Mouse (Mus musculus) frontal cortex, postnatal 36 days (tissue): ENCODE results near the gene Msantd3.

Source experiments
- DNase-seq, 2 experiments: peaks; one replicate each; pipeline ENCODE4 v3.0.0; 2022; ENCODE audit warnings: low spot score in 2 of 2

The Msantd3 gene

GRCm38 (mm10) chr4:48555729-48556128 is 16.0 kb downstream of the Msantd3 start:
- DNase-seq, result peak in 1 of 2 experiments; percentile 64

DNA sequence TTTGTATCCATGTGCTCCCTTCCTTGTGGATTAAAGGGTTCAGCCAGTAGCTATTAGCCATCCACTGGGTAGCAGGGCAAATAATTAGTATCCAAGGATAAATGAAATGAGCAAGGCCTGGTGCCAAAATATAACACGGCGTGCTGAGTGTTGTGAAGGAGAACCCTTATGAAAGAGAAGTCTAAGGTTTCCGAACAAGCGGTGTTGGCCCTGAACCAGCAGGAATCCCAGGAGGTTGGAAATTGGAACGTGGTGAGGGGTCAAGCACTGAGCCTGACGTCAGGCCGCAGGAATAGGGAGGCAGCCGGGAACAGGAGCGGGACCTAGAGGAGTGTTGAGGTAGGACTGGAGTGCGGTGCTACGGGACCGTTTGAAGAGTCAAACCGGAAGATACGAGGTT is 19.9 kb downstream of the Msantd3 start:
- no peak for DNase-seq

GRCm38 (mm10) chr4:48561824-48562223 is 22.1 kb downstream of the Msantd3 start:
- no peak for DNase-seq

DNA sequence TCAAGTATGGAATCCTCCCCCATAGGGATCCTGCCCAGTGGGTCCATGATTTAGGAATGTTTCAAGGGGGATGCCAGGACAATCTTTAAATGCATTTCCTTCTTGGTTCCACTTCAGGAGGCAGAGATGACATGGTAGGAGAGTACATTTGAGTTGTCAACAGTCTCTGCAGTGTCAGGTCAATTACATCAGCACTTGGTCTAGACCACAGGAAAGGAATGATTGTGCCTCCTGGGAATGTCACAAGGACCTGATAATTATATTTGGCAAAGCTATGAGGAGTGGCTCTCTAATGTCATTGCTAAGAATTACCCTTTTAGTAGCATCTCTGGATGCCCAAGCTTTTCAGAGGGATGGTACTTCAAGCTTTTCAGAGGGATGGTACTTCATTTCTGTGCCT is 25.2 kb downstream of the Msantd3 start:
- no peak for DNase-seq

- no peak for DNase-seq
Measured at GRCm38 (mm10) chr4:48576361-48576760, 36.6 kb downstream of the Msantd3 start.

- DNase-seq, result no peak
Measured at GRCm38 (mm10) chr4:48577831-48578230, 38.1 kb downstream of the Msantd3 start.

- no peak for DNase-seq
Measured at GRCm38 (mm10) chr4:48578399-48578798, 38.7 kb downstream of the Msantd3 start.

DNA sequence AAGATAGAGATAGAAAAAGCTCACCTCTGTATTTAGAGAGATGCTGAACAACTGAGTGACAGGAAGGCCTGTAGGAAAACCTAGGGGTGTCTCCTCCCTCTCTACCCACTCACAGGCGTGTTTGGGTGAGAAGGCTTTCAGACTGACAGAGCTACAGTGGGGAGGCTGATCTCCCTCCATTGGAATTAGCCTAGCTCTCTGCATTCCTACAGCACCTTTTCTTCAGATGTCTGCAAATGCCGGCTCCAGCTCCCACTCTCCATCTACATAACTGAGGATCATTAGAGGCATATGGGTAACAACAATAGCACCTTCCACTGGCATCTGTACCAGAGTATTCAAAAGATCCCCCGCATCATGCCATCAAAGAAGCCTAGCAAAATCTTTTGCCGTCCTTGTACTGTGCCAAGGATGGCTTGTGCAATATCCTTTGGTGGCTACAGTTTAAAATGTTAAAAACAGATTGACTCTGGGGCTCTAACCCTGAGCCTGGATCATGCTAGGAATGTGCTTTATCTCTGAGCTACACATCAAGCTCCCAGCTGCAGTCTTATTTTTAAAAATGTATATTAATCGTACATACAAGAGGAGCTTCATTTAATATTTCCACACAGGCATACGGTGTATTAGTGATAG is 39.9 kb downstream of the Msantd3 start:
- no peak for DNase-seq

DNA sequence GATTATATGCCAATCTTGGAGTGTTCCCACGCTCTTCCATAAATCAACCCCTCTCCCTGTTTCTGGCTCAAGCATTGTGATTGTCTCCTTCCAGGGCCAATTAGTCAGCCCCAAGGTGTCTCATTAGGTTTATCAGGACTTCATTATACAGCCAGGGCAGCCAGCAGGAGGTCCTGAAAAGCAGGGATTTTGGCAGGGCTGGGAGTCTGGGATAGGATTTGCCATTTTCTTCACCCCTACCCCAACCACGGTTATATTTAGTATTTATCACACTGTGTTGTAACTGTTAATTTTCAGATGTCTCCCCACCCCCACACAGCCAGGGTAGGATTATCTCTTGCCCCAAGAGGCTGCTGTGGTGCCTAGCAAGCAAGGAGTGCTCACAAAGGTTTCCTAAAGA is 41.5 kb downstream of the Msantd3 start:
- no peak for DNase-seq

DNA sequence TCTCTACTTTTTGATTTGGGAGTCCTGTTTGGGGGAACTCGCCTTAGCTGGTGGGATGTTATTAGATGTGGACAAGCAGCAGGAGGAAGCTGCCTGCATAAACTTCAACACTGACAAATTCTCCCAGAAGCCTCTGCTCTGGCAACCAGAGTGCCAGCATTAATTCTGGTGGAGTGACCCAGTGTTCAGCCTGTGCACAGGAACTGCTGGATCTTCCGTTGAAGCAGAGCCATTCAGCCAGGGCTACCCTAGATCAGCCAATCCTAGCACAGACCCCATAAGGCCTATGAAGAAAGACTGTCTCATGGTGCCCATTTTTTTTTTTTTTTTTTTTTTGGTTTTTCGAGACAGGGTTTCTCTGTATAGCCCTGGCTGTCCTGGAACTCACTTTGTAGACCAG is 42.3 kb downstream of the Msantd3 start:
- DNase-seq, result no peak

DNA sequence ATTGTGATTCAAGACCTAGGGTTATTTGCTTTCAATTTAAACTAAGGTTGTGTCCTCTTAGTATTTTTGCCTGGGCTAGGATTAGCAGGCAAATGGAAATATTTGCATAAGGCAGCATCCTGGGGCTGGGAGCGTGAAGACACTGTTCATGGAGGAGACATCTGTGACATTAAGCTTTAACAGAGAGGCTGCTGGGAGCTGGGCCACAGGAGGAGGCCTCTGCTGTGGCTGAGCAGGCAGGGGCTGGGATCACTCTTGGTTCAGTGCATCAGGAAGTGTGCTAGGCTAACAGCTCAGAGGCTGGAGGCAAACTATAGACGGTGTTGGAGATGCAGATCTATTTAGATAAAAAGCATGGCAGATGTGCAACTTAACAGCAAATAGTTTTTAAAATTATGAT is 43.2 kb downstream of the Msantd3 start:
- no peak for DNase-seq

GRCm38 (mm10) chr4:48584421-48585240 is 44.9 kb downstream of the Msantd3 start, which contains the start of gene Tmeff1:
Gene Tmeff1, plus strand, starts transcription at chr4:48585174.
- peak; percentile 31 to 39 for DNase-seq

GRCm38 (mm10) chr4:48585241-48586098 is 45.7 kb downstream of the Msantd3 start:
- peak in 1 of 2 experiments; percentile 22 for DNase-seq

DNA sequence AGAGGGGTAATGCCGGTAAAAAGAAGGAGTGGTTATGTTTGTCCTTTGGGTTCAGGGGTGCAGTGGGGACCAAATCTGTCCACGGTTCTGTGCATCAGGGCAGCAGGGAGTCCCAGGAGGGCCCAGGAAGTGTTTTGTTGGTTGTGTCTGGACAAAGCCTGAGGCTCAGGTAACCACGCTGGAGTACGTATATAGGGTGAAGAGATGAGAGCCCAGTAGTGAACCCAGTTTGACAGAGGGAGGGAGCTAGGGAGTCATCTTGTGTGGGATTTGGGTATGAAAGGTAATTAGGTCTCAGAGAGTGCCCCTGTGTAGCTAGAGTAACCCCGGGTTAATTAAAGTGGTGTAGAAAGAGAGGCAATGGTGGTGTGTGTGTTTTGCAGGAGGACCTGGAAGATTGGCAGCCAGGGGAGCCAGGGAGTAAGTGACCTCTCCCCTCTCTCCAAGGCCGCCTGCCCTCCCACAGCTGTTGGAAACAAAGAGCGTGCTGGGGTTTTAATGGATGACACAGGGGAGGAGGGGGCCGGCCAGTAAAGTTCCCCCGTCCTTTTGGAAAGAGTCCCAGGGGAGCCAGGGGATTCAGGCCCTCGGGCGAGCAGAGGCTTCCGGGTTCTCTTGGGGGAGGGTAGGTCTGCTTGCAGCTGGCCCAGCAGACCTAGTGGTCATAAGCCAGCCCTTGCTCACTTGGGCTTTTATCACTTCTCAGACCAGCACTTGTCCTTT is 46.5 kb downstream of the Msantd3 start:
- DNase-seq, result peak in 1 of 2 experiments; percentile 21

DNA sequence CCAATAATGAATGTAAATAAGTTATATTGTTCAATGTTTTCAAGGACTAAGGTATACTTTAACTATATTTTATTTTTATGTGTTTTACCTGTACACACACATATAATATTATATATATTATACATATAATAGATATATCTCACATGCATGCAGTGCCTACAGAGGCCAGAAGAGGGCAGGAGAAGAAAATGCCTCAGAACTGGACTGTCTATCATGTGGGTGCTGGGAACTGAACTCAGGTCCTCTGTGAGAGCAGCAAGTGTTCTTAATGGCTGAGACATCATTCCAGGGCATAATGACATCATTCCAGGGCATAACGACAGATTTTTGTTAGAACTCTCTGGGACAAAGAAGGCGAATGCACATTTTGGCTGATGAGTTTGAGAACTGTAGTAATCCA is 47.8 kb downstream of the Msantd3 start:
- DNase-seq, result no peak

GRCm38 (mm10) chr4:48588576-48588975 is 48.8 kb downstream of the Msantd3 start:
- no peak for DNase-seq

DNA sequence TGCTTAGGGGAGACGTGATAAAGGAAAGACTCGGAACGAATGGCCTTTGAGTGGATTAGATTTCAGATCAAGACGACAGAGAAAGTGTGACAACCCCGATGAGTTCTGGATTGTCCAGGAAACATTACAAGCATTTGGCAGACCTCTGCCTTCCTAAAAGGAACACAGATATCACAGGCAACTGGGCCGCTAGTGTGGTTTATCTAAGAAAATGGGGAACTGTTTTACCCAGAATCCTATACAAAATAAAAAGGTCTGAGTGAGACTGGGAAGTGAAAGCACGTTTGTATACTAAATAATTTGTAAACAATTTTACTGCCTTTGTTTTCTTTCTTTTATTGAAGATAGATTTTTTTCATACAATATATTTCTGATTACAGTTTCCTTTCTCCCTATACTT is 51.1 kb downstream of the Msantd3 start:
- no peak for DNase-seq

- no peak for DNase-seq
Measured at GRCm38 (mm10) chr4:48591390-48591789, 51.7 kb downstream of the Msantd3 start.

DNA sequence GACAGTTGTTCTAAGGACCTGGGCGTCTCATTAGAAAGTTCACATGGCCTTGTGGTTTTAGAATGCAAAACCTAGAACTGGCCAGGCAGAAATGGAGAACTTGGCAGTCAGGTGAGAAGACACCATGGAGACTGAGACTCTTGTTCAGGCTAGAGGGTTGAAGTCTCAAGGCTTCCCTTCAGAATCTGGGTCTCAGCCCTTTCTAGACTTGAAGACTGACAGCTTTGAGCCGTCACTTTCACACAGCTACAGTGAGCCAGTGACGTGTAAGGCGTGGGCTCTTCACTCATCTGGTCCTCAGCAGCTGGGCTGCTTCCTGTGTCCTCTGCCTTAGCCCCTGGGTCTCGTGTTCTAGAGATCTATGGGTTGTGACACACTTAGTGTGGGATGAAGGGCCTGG is 52.6 kb downstream of the Msantd3 start:
- DNase-seq, result no peak

DNA sequence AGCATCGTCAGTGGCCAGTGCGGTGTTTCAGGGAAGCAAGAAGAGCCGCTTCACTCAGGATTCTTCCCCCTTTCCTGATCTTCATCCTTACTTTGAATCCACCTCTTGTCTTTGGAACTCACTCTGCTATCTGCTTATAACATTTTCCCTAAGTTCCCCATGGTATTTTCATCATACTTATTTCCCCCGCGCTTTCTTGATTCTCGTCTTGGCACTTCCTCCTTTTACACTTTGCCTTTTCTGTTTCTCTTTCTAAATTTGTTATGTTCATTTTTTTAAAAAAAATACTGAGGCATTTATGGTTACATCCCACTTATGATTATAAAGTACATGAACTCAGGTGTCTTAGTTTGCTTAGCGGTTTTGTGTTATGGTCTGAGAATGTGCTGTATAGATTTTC is 53.1 kb downstream of the Msantd3 start:
- DNase-seq, result no peak

DNA sequence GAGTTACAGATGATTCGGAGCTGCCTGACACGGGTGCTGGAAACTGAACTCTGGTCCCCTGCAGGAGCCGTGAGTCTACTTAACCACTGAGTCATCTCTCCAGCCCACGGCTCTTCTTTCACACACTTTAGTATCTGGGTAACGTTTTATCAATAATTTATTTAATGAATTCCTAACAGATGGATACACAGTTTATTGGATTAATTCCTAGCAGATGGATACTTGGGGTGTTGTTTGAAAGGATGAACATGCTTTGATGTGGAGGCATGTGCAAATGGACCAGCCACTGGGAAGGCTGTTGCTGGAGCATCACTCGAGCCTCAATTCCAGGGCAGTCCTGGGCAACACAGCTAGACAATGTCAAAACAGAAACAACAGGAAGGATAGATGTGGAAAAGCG is 56.4 kb downstream of the Msantd3 start:
- no peak for DNase-seq

DNA sequence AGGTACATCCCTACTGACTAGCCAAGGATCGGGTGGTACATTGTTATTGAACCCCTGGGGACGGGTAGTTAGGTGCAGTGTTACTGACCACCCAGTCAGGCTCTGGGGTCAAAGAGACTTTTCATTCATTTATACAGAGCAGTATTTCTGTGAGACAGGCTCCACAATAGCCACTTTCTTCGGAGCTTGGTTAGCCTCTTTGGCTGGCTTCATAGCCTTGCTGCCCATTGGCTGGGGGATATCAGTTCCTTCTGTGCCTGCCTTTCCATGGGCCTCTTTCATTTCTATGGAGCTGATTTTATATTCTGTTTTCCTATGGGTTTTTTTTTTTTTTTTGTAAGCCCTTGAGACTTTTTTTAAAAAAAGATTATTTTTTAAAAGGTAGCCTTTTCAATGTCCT is 65.9 kb downstream of the Msantd3 start:
- DNase-seq, result no peak
